Mouse (Mus musculus) liver, embryonic 13.5 days (tissue): ENCODE results near the gene Rap2c. TPM values are rescaled to one million over a fixed set of nuclear protein-coding genes. Genes with fewer than 3 reads are reported as not detected.
A peak's percentile ranks its signal among the peaks of the same experiment; 100 is the strongest.

Experiments used
- ATAC-seq: fragments of 200-750 bp; cut with Nextera tagmentation; 2 replicates; pipeline ENCODE4 v1.8.0; 2017; ENCODE audit warnings: low read depth, mild to moderate bottlenecking, moderate number of reproducible peaks, moderate library complexity
- DNase-seq: peaks from one replicate; pipeline ENCODE4 v3.0.0; 2022
- H3K27ac ChIP-seq: fragments of 300-500 bp; sonication (generic); 2 replicates; pipeline ENCODE4 v1.5.1; 2015; ENCODE audit warnings: moderate library complexity, mild to moderate bottlenecking, inconsistent platforms
- H3K27me3 ChIP-seq: fragments of 300-500 bp; sonication (generic); 2 replicates; pipeline ENCODE4 v1.6.1; 2015; ENCODE audit warnings: mild to moderate bottlenecking, inconsistent platforms
- H3K36me3 ChIP-seq: fragments of 300-500 bp; sonication (generic); 2 replicates; pipeline ENCODE4 v1.6.1; 2015; ENCODE audit warnings: mild to moderate bottlenecking, inconsistent platforms
- H3K4me1 ChIP-seq: fragments of 300-500 bp; sonication (generic); replicated peaks from 2 replicates; pipeline ENCODE4 v1.6.1; 2015; ENCODE audit warnings: inconsistent platforms
- H3K4me2 ChIP-seq: fragments of 300-500 bp; sonication (generic); 2 replicates; pipeline ENCODE4 v1.6.1; 2015; ENCODE audit warnings: inconsistent platforms, mild to moderate bottlenecking, moderate library complexity
- H3K4me3 ChIP-seq: fragments of 300-500 bp; sonication (generic); replicated peaks from 2 replicates; pipeline ENCODE4 v1.5.1; 2015; ENCODE audit warnings: mild to moderate bottlenecking, inconsistent platforms
- H3K9ac ChIP-seq: fragments of 300-500 bp; sonication (generic); 2 replicates; pipeline ENCODE4 v1.6.1; 2015; ENCODE audit warnings: mild to moderate bottlenecking, inconsistent platforms
- H3K9me3 ChIP-seq: fragments of 300-500 bp; sonication (generic); replicated peaks from 2 replicates; pipeline ENCODE4 v1.6.1; 2016; ENCODE audit warnings: inconsistent platforms
- WGBS: fragments of 180-500 bp; shearing (Covaris S2); methylation state at CpG from one replicate; pipeline ENCODE4 v1.1.7; 2015; ENCODE audit not compliant: insufficient replicate concordance; 5-methylcytosine and 5-hydroxymethylcytosine counted together
- polyA plus RNA-seq: library from polyadenylated mRNA; unstranded; fragments of >200 nt; fragmentation: Nextera tagmentation; extraction: Ambion mirVana; gene quantifications from 2 replicates; pipeline ENCODE4 v1.2.1, GENCODE M21; 2015

The Rap2c gene
- polyA plus RNA-seq, 1 experiment from 2014 or later: 9.2 TPM

- Histone ChIP-seq H3K27me3 (no peaks in the 10 kb centered on the region), H3K4me3 (peak overlapping the region; percentile 69), H3K36me3 (peaks cover 4% of the 10 kb centered on the region; the same call in 1 of the 2 replicates), H3K9ac (peak overlapping the region; percentile 77), H3K9me3 (no peaks in the 10 kb centered on the region), H3K4me2 (peak overlapping the region; percentile 67), H3K27ac (peak overlapping the region; percentile 91), H3K4me1 (peaks cover 17% of the 10 kb centered on the region)
- peak; percentile 66 for DNase-seq
- peak; percentile 91 for ATAC-seq
- 17% methylated on average over 32 of the region's 32 CpGs for WGBS
Measured at GRCm38 (mm10) chrX:51018786-51019179, 965 bp upstream of the Rap2c start.

- no peak for ATAC-seq
- WGBS: 22% methylated on average over 12 of the region's 12 CpGs
- H3K27ac ChIP-seq: no peak overlapping the region
Measured at GRCm38 (mm10) chrX:51016926-51017325, 892 bp downstream of the Rap2c start.

GRCm38 (mm10) chrX:51012280-51012679 lies 5.5 kb downstream of the Rap2c start:
- H3K9me3 ChIP-seq: no peaks in the 10 kb centered on the region
- ATAC-seq: no peak
- no peaks in the 10 kb centered on the region for H3K27me3 ChIP-seq
- no peak overlapping the region for H3K9ac ChIP-seq
- peaks cover 6% of the 10 kb centered on the region for H3K36me3 ChIP-seq
- 52% methylated on average over 2 of the region's 2 CpGs for WGBS
- DNase-seq: no peak
- H3K4me3 ChIP-seq: no peak overlapping the region
- peaks cover 8% of the 10 kb centered on the region; the same call in 1 of the 2 replicates for H3K4me1 ChIP-seq
- H3K27ac ChIP-seq: no peak overlapping the region
- H3K4me2 ChIP-seq: no peak overlapping the region

More at GRCm38 (mm10) chrX:51016926-51017325, 892 bp downstream of the Rap2c start:
- Histone ChIP-seq H3K36me3 (peaks cover 4% of the 10 kb centered on the region; the same call in 1 of the 2 replicates), H3K4me3 (peak overlapping the region; percentile 69), H3K9ac (peak overlapping the region; percentile 77), H3K27me3 (no peaks in the 10 kb centered on the region), H3K4me2 (peak overlapping the region; percentile 67), H3K4me1 (peaks cover 17% of the 10 kb centered on the region), H3K9me3 (no peaks in the 10 kb centered on the region)
- DNase-seq: no peak

- Histone ChIP-seq H3K9ac (no peak overlapping the region), H3K4me3 (no peak overlapping the region), H3K27ac (no peak overlapping the region), H3K36me3 (peaks cover 6% of the 10 kb centered on the region), H3K4me2 (no peak overlapping the region), H3K9me3 (no peaks in the 10 kb centered on the region), H3K4me1 (no peaks in the 10 kb centered on the region), H3K27me3 (no peaks in the 10 kb centered on the region)
- no peak for ATAC-seq
- DNase-seq: no peak
- WGBS: 62% methylated on average over 4 of the region's 4 CpGs
Measured at GRCm38 (mm10) chrX:51010323-51010722, 7.5 kb downstream of the Rap2c start.

- no peak overlapping the region for H3K27ac ChIP-seq
- no peak for ATAC-seq
Measured at GRCm38 (mm10) chrX:51000791-51001190, 17.0 kb downstream of the Rap2c start.

GRCm38 (mm10) chrX:50995310-50995709 lies 22.5 kb downstream of the Rap2c start:
- no peaks in the 10 kb centered on the region for H3K36me3 ChIP-seq
- H3K9ac ChIP-seq: no peak overlapping the region
- no peak overlapping the region for H3K27ac ChIP-seq
- no peak for DNase-seq
- no peaks in the 10 kb centered on the region for H3K9me3 ChIP-seq
- WGBS: 45% methylated on average over 2 of the region's 2 CpGs
- H3K4me2 ChIP-seq: no peak overlapping the region
- ATAC-seq: no peak
- no peaks in the 10 kb centered on the region for H3K4me1 ChIP-seq
- H3K4me3 ChIP-seq: no peak overlapping the region
- no peaks in the 10 kb centered on the region for H3K27me3 ChIP-seq

More at GRCm38 (mm10) chrX:51000791-51001190, 17.0 kb downstream of the Rap2c start:
- Histone ChIP-seq H3K4me1 (no peaks in the 10 kb centered on the region), H3K4me3 (no peak overlapping the region), H3K9me3 (no peaks in the 10 kb centered on the region), H3K36me3 (no peaks in the 10 kb centered on the region), H3K27me3 (no peaks in the 10 kb centered on the region), H3K9ac (no peak overlapping the region), H3K4me2 (no peak overlapping the region)
- DNase-seq: no peak
- 69% methylated on average over 6 of the region's 6 CpGs for WGBS

- no peak overlapping the region for H3K27ac ChIP-seq
- H3K4me3 ChIP-seq: no peak overlapping the region
- ATAC-seq (no peak), DNase-seq (no peak)
- H3K4me1 ChIP-seq: no peaks in the 10 kb centered on the region
- no peak overlapping the region for H3K9ac ChIP-seq
- no peaks in the 10 kb centered on the region for H3K36me3 ChIP-seq
- no peaks in the 10 kb centered on the region for H3K27me3 ChIP-seq
- 67% methylated on average over 5 of the region's 5 CpGs for WGBS
- H3K9me3 ChIP-seq: no peaks in the 10 kb centered on the region
- H3K4me2 ChIP-seq: no peak overlapping the region
Measured at GRCm38 (mm10) chrX:50991324-50991723, 26.5 kb downstream of the Rap2c start.

GRCm38 (mm10) chrX:50989940-50990339 lies 27.9 kb downstream of the Rap2c start:
- 63% methylated on average over 6 of the region's 6 CpGs for WGBS
- Histone ChIP-seq H3K4me2 (no peak overlapping the region), H3K9me3 (no peaks in the 10 kb centered on the region), H3K27me3 (no peaks in the 10 kb centered on the region), H3K9ac (no peak overlapping the region), H3K4me3 (no peak overlapping the region), H3K27ac (no peak overlapping the region), H3K4me1 (no peaks in the 10 kb centered on the region), H3K36me3 (no peaks in the 10 kb centered on the region)
- ATAC-seq (no peak), DNase-seq (no peak)

- H3K27ac ChIP-seq: no peak overlapping the region
- no peak overlapping the region for H3K9ac ChIP-seq
- no peaks in the 10 kb centered on the region for H3K36me3 ChIP-seq
- H3K9me3 ChIP-seq: no peaks in the 10 kb centered on the region
- no peaks in the 10 kb centered on the region for H3K4me1 ChIP-seq
- 44% methylated on average over 1 of the region's 1 CpGs for WGBS
- no peak for DNase-seq
- ATAC-seq: no peak
- no peak overlapping the region for H3K4me3 ChIP-seq
- H3K27me3 ChIP-seq: no peaks in the 10 kb centered on the region
- no peak overlapping the region for H3K4me2 ChIP-seq
Measured at GRCm38 (mm10) chrX:50988581-50988980, 29.2 kb downstream of the Rap2c start.

GRCm38 (mm10) chrX:50978428-50978827 lies 39.4 kb downstream of the Rap2c start:
- 52% methylated on average over 2 of the region's 2 CpGs for WGBS
- no peaks in the 10 kb centered on the region for H3K9me3 ChIP-seq
- no peak for ATAC-seq

GRCm38 (mm10) chrX:50972145-50972544 lies 45.7 kb downstream of the Rap2c start:
- Histone ChIP-seq H3K27ac (no peak overlapping the region), H3K4me2 (no peak overlapping the region), H3K9ac (no peak overlapping the region), H3K4me1 (no peaks in the 10 kb centered on the region), H3K4me3 (no peak overlapping the region), H3K27me3 (no peaks in the 10 kb centered on the region), H3K36me3 (no peaks in the 10 kb centered on the region), H3K9me3 (no peaks in the 10 kb centered on the region)
- 53% methylated on average over 4 of the region's 4 CpGs for WGBS
- ATAC-seq: no peak
- DNase-seq: no peak

More at GRCm38 (mm10) chrX:50978428-50978827, 39.4 kb downstream of the Rap2c start:
- Histone ChIP-seq H3K4me1 (no peaks in the 10 kb centered on the region), H3K27me3 (no peaks in the 10 kb centered on the region), H3K9ac (no peak overlapping the region), H3K36me3 (no peaks in the 10 kb centered on the region), H3K4me2 (no peak overlapping the region), H3K4me3 (no peak overlapping the region), H3K27ac (no peak overlapping the region)
- no peak for DNase-seq

- 67% methylated on average over 5 of the region's 5 CpGs for WGBS
- no peak overlapping the region for H3K27ac ChIP-seq
Measured at GRCm38 (mm10) chrX:50969907-50970306, 47.9 kb downstream of the Rap2c start.

More at GRCm38 (mm10) chrX:50969907-50970306, 47.9 kb downstream of the Rap2c start:
- no peaks in the 10 kb centered on the region for H3K27me3 ChIP-seq
- no peak overlapping the region for H3K4me2 ChIP-seq
- H3K9me3 ChIP-seq: no peaks in the 10 kb centered on the region
- H3K4me1 ChIP-seq: no peaks in the 10 kb centered on the region
- no peaks in the 10 kb centered on the region for H3K36me3 ChIP-seq
- H3K9ac ChIP-seq: no peak overlapping the region
- no peak overlapping the region for H3K4me3 ChIP-seq
- DNase-seq (no peak), ATAC-seq (no peak)
